Mouse (Mus musculus) intestine, embryonic 16.5 days (tissue): ENCODE data around the gene Dand5. TPM values are rescaled to one million over a fixed set of nuclear protein-coding genes. Genes with fewer than 3 reads are reported as not detected.

ENCODE experiments used
- ATAC-seq: fragments of 200-750 bp; cut with Nextera tagmentation; 2 replicates; pipeline ENCODE4 v1.8.0; 2017; ENCODE audit warnings: moderate TSS enrichment, moderate library complexity
- H3K27ac ChIP-seq: fragments of 300-500 bp; sonication (generic); 2 replicates; pipeline ENCODE4 v1.5.1; 2014; ENCODE audit warnings: mild to moderate bottlenecking, low read length
- H3K27me3 ChIP-seq: fragments of 300-500 bp; sonication (generic); replicated peaks from 2 replicates; pipeline ENCODE4 v1.6.1; 2014; ENCODE audit warnings: low read length, control low read depth, mixed read lengths; ENCODE audit not compliant: control insufficient read depth, insufficient read depth
- H3K36me3 ChIP-seq: fragments of 300-500 bp; sonication (generic); 2 replicates; pipeline ENCODE4 v1.6.1; 2014; ENCODE audit warnings: low read length, control low read depth; ENCODE audit not compliant: control insufficient read depth, insufficient read depth
- H3K4me1 ChIP-seq: fragments of 300-500 bp; sonication (generic); 2 replicates; pipeline ENCODE4 v1.6.1; 2014; ENCODE audit warnings: low read length, control low read depth, mixed read lengths; ENCODE audit not compliant: control insufficient read depth, insufficient read depth
- H3K4me2 ChIP-seq: fragments of 300-500 bp; sonication (generic); 2 replicates; pipeline ENCODE4 v1.6.1; 2014; ENCODE audit warnings: low read depth, low read length, control low read depth
- H3K4me3 ChIP-seq: fragments of 300-500 bp; sonication (generic); 2 replicates; pipeline ENCODE4 v1.5.1; 2014; ENCODE audit warnings: mild to moderate bottlenecking, low read length
- H3K9ac ChIP-seq: fragments of 300-500 bp; sonication (generic); 2 replicates; pipeline ENCODE4 v1.6.1; 2014; ENCODE audit warnings: low read depth, low read length
- H3K9me3 ChIP-seq: fragments of 300-500 bp; sonication (generic); 2 replicates; pipeline ENCODE4 v1.6.1; 2016; ENCODE audit warnings: low read length, control low read depth; ENCODE audit not compliant: control insufficient read depth
- WGBS: fragments of 180-500 bp; shearing (Covaris S2); extraction: QIAGEN DNeasy Blood & Tissue Kit; methylation state at CpG from one replicate; pipeline ENCODE4 v1.1.7; 2014; 5-methylcytosine and 5-hydroxymethylcytosine counted together
- polyA plus RNA-seq: library from polyadenylated mRNA; unstranded; fragments of >200 nt; fragmentation: Nextera tagmentation; extraction: Ambion mirVana; gene quantifications from 2 replicates; pipeline ENCODE4 v1.2.1, GENCODE M21; 2015

Gene Dand5
- polyA plus RNA-seq, 1 experiment from 2014 or later: 4.4 TPM

DNA sequence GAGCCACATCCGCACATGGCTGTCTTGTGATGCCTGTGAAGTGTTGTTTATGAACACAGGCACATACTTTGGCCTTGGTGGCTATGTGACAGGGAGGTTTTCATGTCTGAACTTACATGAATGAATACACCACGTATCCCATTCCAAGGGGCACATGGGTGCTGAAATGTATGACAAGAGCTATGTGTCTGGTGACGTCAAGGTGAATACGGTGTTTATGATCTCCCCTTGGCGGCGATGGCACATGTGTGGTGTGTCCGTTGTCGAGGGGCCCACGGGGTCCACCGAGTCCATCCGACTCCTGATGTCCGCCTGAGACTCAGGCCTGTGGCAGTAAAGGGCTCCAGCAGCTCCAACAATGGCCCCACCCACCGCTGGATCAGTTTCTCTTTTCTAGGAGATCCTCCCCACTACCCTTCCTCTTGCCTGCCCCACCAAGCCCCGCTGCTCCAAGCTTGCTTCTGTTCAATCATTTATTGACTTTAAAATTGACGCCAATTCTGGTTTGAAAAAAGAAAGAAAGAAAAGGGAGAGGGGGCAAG, 25.3 kb downstream of the Dand5 start:
- Histone ChIP-seq H3K4me2 (no peak overlapping the region), H3K4me1 (peaks cover 18% of the 10 kb centered on the region), H3K27ac (no peak overlapping the region), H3K9me3 (no peaks in the 10 kb centered on the region), H3K27me3 (peaks cover 71% of the 10 kb centered on the region), H3K4me3 (no peak overlapping the region), H3K36me3 (no peaks in the 10 kb centered on the region), H3K9ac (no peak overlapping the region)
- WGBS: 79% methylated on average over 15 of the region's 15 CpGs
- ATAC-seq: no peak

- Histone ChIP-seq H3K27me3 (peaks cover 68% of the 10 kb centered on the region), H3K4me1 (peaks cover 15% of the 10 kb centered on the region), H3K4me2 (0 out of 2 replicates have a peak overlapping the region, but pooled peaks have one; percentile 34), H3K9me3 (no peaks in the 10 kb centered on the region), H3K9ac (no peak overlapping the region), H3K36me3 (no peaks in the 10 kb centered on the region), H3K27ac (peak overlapping the region; percentile 64), H3K4me3 (no peak overlapping the region)
- ATAC-seq: peak; percentile 7; the same call in 1 of the 2 replicates
- 57% methylated on average over 7 of the region's 7 CpGs for WGBS
Measured at GRCm38 (mm10) chr8:84794486-84794885, 28.1 kb downstream of the Dand5 start.

DNA sequence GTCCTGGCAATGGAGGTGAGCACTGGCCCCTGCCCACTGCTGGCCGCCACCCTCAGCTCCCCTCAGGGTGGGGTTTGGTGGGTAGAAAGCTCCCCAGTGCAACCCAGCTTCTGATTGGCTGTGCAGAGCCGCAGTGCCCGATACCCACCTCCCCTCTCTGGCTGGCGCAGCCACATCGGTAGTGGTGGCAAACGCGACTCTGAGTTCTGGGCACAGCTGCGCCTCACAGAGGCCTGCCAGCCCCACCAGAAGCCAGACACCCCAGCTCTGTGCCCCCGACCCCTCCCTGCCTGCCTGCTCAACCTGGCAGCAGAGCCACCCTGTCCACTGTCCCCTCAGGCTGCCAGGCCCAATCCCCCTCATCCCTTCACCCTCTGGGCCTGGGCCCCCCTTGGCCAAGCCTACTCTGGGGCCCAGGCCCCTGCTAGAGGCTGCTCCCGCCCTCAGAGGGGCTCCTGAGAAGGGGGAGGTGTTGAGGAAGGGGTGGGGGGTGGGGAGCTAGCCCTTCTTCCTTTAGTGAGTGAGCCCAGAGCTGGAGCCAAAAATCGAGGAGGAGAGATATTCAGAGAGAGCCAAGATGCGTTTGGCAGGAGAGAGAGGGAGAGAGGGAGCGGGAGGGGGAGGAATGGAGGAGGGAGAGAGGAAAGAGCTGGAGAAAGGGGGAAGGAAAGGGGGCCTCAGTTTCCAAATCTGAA, 28.7 kb downstream of the Dand5 start:
- 56% methylated on average over 13 of the region's 13 CpGs for WGBS
- peak overlapping the region; percentile 25 for H3K9ac ChIP-seq
- peaks cover 71% of the 10 kb centered on the region for H3K27me3 ChIP-seq
- peak overlapping the region; percentile 34; the same call in 1 of the 2 replicates for H3K4me2 ChIP-seq
- H3K9me3 ChIP-seq: no peaks in the 10 kb centered on the region
- no peak overlapping the region for H3K4me3 ChIP-seq
- peak; percentile 74 for ATAC-seq
- no peaks in the 10 kb centered on the region for H3K36me3 ChIP-seq
- H3K27ac ChIP-seq: peak overlapping the region; percentile 64
- peaks cover 19% of the 10 kb centered on the region for H3K4me1 ChIP-seq

- H3K4me1 ChIP-seq: peaks cover 17% of the 10 kb centered on the region
Measured at GRCm38 (mm10) chr8:84793134-84793533, 29.5 kb downstream of the Dand5 start.

GRCm38 (mm10) chr8:84792429-84792947, 30.1 kb downstream of the Dand5 start:
- no peak for ATAC-seq
- H3K9ac ChIP-seq: no peak overlapping the region
- H3K27ac ChIP-seq: no peak overlapping the region
- H3K4me3 ChIP-seq: no peak overlapping the region
- WGBS: 78% methylated on average over 12 of the region's 12 CpGs
- H3K9me3 ChIP-seq: no peaks in the 10 kb centered on the region
- H3K27me3 ChIP-seq: peaks cover 73% of the 10 kb centered on the region
- H3K4me2 ChIP-seq: no peak overlapping the region
- H3K4me1 ChIP-seq: peaks cover 17% of the 10 kb centered on the region
- H3K36me3 ChIP-seq: no peaks in the 10 kb centered on the region

More at GRCm38 (mm10) chr8:84793134-84793533, 29.5 kb downstream of the Dand5 start:
- Histone ChIP-seq H3K27me3 (peaks cover 71% of the 10 kb centered on the region), H3K36me3 (no peaks in the 10 kb centered on the region), H3K4me3 (no peak overlapping the region), H3K9me3 (no peaks in the 10 kb centered on the region), H3K4me2 (no peak overlapping the region), H3K27ac (no peak overlapping the region), H3K9ac (no peak overlapping the region)
- no peak for ATAC-seq
- whole genome bisulfite sequencing: 86% methylated on average over 9 of the region's 9 CpGs

DNA sequence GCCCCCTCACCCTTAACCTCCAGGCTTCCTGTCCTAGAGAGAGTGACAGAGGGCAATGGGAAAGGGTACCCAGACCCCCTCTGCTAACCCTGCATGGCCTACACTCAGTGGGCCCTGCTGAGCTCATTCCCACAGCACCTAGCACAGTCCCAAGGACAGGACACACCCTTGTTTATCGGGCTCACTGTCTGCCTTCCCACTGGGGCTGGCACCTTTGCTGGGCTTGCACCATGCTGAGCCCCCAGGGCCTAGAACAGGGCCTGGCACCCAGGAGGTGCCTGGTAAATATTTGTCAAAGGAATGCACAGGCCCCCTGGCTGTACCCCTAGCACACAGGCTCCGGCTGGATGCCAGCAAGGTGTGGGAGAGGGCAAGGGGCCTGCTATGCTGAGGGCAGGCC, 32.1 kb downstream of the Dand5 start:
- H3K4me3 ChIP-seq: no peak overlapping the region
- no peak overlapping the region for H3K9ac ChIP-seq
- no peaks in the 10 kb centered on the region for H3K36me3 ChIP-seq
- 56% methylated on average over 2 of the region's 2 CpGs for whole genome bisulfite sequencing
- peaks cover 25% of the 10 kb centered on the region for H3K4me1 ChIP-seq
- H3K9me3 ChIP-seq: no peaks in the 10 kb centered on the region
- no peak overlapping the region for H3K27ac ChIP-seq
- no peak overlapping the region for H3K4me2 ChIP-seq
- peaks cover 73% of the 10 kb centered on the region for H3K27me3 ChIP-seq
- ATAC-seq: no peak

DNA sequence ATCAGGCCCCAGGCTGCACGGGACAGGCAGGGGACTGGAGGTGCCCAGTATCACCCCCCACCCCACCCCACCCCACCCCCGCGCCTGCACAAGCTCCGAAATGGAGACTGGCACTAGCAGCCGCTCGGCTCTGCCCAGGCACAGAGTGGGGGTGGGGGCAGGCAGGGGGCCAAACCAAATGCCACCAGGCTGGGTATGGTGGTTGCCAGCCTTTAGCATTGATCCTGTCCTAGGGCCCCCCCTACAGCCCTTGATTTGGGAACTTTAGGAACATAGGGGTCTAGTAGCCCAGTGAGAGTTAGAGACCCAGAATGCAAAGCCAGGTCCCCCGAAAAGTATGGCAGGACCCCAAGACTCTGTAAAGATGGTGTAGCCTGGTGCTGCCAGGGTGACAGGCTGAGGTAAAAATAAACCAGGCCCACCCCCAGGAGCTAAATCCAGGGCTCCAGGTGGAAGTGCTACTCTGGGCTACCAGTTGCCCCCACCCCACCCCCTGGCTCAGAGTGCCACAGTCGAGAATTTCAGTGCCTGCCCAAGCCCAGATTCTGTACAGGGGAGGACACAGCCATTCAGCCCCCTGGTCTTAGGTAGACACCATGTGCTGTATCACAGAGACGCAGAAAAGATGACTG, 32.7 kb downstream of the Dand5 start:
- Histone ChIP-seq H3K4me1 (peaks cover 25% of the 10 kb centered on the region), H3K9me3 (no peaks in the 10 kb centered on the region), H3K27ac (no peak overlapping the region), H3K4me3 (no peak overlapping the region), H3K9ac (no peak overlapping the region), H3K36me3 (no peaks in the 10 kb centered on the region), H3K4me2 (no peak overlapping the region), H3K27me3 (peaks cover 73% of the 10 kb centered on the region)
- no peak for ATAC-seq
- WGBS: 70% methylated on average over 9 of the region's 9 CpGs

GRCm38 (mm10) chr8:84789345-84789744, 33.3 kb downstream of the Dand5 start:
- no peaks in the 10 kb centered on the region for H3K36me3 ChIP-seq
- H3K9me3 ChIP-seq: no peaks in the 10 kb centered on the region
- H3K9ac ChIP-seq: no peak overlapping the region
- no peak overlapping the region for H3K4me2 ChIP-seq
- H3K4me1 ChIP-seq: peaks cover 21% of the 10 kb centered on the region
- WGBS: 58% methylated on average over 5 of the region's 5 CpGs
- H3K27ac ChIP-seq: no peak overlapping the region
- ATAC-seq: no peak
- peaks cover 73% of the 10 kb centered on the region for H3K27me3 ChIP-seq
- H3K4me3 ChIP-seq: no peak overlapping the region

GRCm38 (mm10) chr8:84788896-84789295, 33.7 kb downstream of the Dand5 start:
- H3K9ac ChIP-seq: no peak overlapping the region
- no peak overlapping the region for H3K27ac ChIP-seq
- H3K4me2 ChIP-seq: no peak overlapping the region
- H3K9me3 ChIP-seq: no peaks in the 10 kb centered on the region
- peaks cover 19% of the 10 kb centered on the region for H3K4me1 ChIP-seq
- peaks cover 74% of the 10 kb centered on the region for H3K27me3 ChIP-seq
- H3K4me3 ChIP-seq: no peak overlapping the region
- H3K36me3 ChIP-seq: no peaks in the 10 kb centered on the region
- WGBS: 21% methylated on average over 11 of the region's 11 CpGs
- no peak for ATAC-seq
